Mouse (Mus musculus): ENCODE results near the gene Pigr. TPM values are rescaled to one million over a fixed set of nuclear protein-coding genes. Genes with fewer than 3 reads are reported as not detected.

Gene Pigr
- total and polyA plus RNA-seq, 3 experiments, result 3.1 TPM; not detected in 2

GRCm38 (mm10) chr1:130864741-130865140, 38.3 kb downstream of the Pigr start:
- intact Hi-C loops (cut with DNase I), result no loop called here
- H3K27me3 ChIP-seq (ENCODE audit: control insufficient read depth, insufficient read depth, low read length), result no peaks in the 10 kb centered on the region
- H3K4me3 ChIP-seq, result no peak overlapping the region
- H3K79me2 ChIP-seq (replicated peaks; ENCODE audit: control insufficient read depth, insufficient read depth, low read length), result no peaks in the 10 kb centered on the region
- 91% methylated on average over 5 of the region's 5 CpGs for WGBS
- H3K4me1 ChIP-seq (ENCODE audit: control insufficient read depth, insufficient read depth, low read length), result no peaks in the 10 kb centered on the region
- H3K27ac ChIP-seq, result no peak overlapping the region
- no peak overlapping the region for H3K9ac ChIP-seq (ENCODE audit: low read depth, low read length)
- H3K36me3 ChIP-seq (ENCODE audit: control insufficient read depth, insufficient read depth, low read length), result no peaks in the 10 kb centered on the region
- no peak for TF ChIP-seq CTCF (IDR thresholded peaks at IDR 0.05)
- no peak for TF ChIP-seq EP300 (IDR thresholded peaks at IDR 0.05; ENCODE audit: insufficient read depth, low read depth, low read length)
- TF ChIP-seq POLR2A (IDR thresholded peaks at IDR 0.05; ENCODE audit: insufficient read depth, low read depth, low read length), result no peak
- DNase-seq, result no peak

- no peak for TF ChIP-seq POLR2A (IDR thresholded peaks at IDR 0.05; ENCODE audit: insufficient read depth, low read depth, low read length)
- no peak for TF ChIP-seq EP300 (IDR thresholded peaks at IDR 0.05; ENCODE audit: insufficient read depth, low read depth, low read length)
- intact Hi-C loops (cut with DNase I), result no loop called here
- no peaks in the 10 kb centered on the region for H3K4me1 ChIP-seq (ENCODE audit: control insufficient read depth, insufficient read depth, low read length)
- no peaks in the 10 kb centered on the region for H3K79me2 ChIP-seq (replicated peaks; ENCODE audit: control insufficient read depth, insufficient read depth, low read length)
- H3K9ac ChIP-seq (ENCODE audit: low read depth, low read length), result no peak within 1 kb of the TSS
- H3K27me3 ChIP-seq (ENCODE audit: control insufficient read depth, insufficient read depth, low read length), result no peaks in the 10 kb centered on the region
- no peak for DNase-seq
- WGBS, result 81% methylated on average over 7 of the region's 7 CpGs
- no peaks in the 10 kb centered on the region for H3K36me3 ChIP-seq (ENCODE audit: control insufficient read depth, insufficient read depth, low read length)
- no peak within 1 kb of the TSS for H3K27ac ChIP-seq
- H3K4me3 ChIP-seq, result no peak within 1 kb of the TSS
Observed at GRCm38 (mm10) chr1:130865541-130866221, 39.2 kb downstream of the Pigr start, which contains the start of gene Fcmr. Gene Fcmr, plus strand, starts transcription at chr1:130865669.

- TF ChIP-seq CTCF (IDR thresholded peaks at IDR 0.05) (no peak), EP300 (IDR thresholded peaks at IDR 0.05; ENCODE audit: insufficient read depth, low read depth, low read length) (no peak), POLR2A (IDR thresholded peaks at IDR 0.05; ENCODE audit: insufficient read depth, low read depth, low read length) (no peak)
- WGBS, result 80% methylated on average over 2 of the region's 2 CpGs
- no peak for DNase-seq
- Histone ChIP-seq H3K4me3 (no peak overlapping the region), H3K27me3 (ENCODE audit: control insufficient read depth, insufficient read depth, low read length) (peaks cover 3% of the 10 kb centered on the region; the same call in 1 of the 2 replicates), H3K79me2 (replicated peaks; ENCODE audit: control insufficient read depth, insufficient read depth, low read length) (no peaks in the 10 kb centered on the region), H3K36me3 (ENCODE audit: control insufficient read depth, insufficient read depth, low read length) (no peaks in the 10 kb centered on the region), H3K9ac (ENCODE audit: low read depth, low read length) (no peak overlapping the region), H3K4me1 (ENCODE audit: control insufficient read depth, insufficient read depth, low read length) (no peaks in the 10 kb centered on the region), H3K27ac (no peak overlapping the region)
- intact Hi-C loops (cut with DNase I), result loop anchor here (10.0 kb wide), 1 partner anchor 282 kb away; the partner anchor contains the start of gene Eif2d
Observed at GRCm38 (mm10) chr1:130872912-130873311, 46.4 kb downstream of the Pigr start.

GRCm38 (mm10) chr1:130875139-130875538, 48.7 kb downstream of the Pigr start:
- Histone ChIP-seq H3K27ac (no peak overlapping the region), H3K9ac (ENCODE audit: low read depth, low read length) (no peak overlapping the region), H3K4me1 (ENCODE audit: control insufficient read depth, insufficient read depth, low read length) (no peaks in the 10 kb centered on the region), H3K27me3 (ENCODE audit: control insufficient read depth, insufficient read depth, low read length) (peaks cover 11% of the 10 kb centered on the region; the same call in 1 of the 2 replicates), H3K79me2 (replicated peaks; ENCODE audit: control insufficient read depth, insufficient read depth, low read length) (no peaks in the 10 kb centered on the region), H3K4me3 (no peak overlapping the region), H3K36me3 (ENCODE audit: control insufficient read depth, insufficient read depth, low read length) (no peaks in the 10 kb centered on the region)
- DNase-seq, result peak in 1 of 2 experiments; percentile 18
- TF ChIP-seq CTCF (IDR thresholded peaks at IDR 0.05), result peak; percentile 90
- TF ChIP-seq POLR2A (IDR thresholded peaks at IDR 0.05; ENCODE audit: insufficient read depth, low read depth, low read length), result no peak
- intact Hi-C loops (cut with DNase I), result loop anchor here (5.0 to 10.0 kb wide), 3 partner anchors 280 to 387 kb away; partner anchors contain the start of gene Eif2d
- 29% methylated on average over 3 of the region's 3 CpGs for WGBS

GRCm38 (mm10) chr1:130875910-130876309, 49.4 kb downstream of the Pigr start:
- Histone ChIP-seq H3K4me3 (no peak overlapping the region), H3K9ac (ENCODE audit: low read depth, low read length) (no peak overlapping the region), H3K27me3 (ENCODE audit: control insufficient read depth, insufficient read depth, low read length) (peaks cover 13% of the 10 kb centered on the region; the same call in 1 of the 2 replicates), H3K27ac (no peak overlapping the region), H3K4me1 (ENCODE audit: control insufficient read depth, insufficient read depth, low read length) (no peaks in the 10 kb centered on the region), H3K36me3 (ENCODE audit: control insufficient read depth, insufficient read depth, low read length) (no peaks in the 10 kb centered on the region), H3K79me2 (replicated peaks; ENCODE audit: control insufficient read depth, insufficient read depth, low read length) (no peaks in the 10 kb centered on the region)
- no peak for DNase-seq
- intact Hi-C loops (cut with DNase I), result loop anchor here (1.0 to 10.0 kb wide), 5 partner anchors 103 to 386 kb away; partner anchors contain the start of gene Eif2d
- TF ChIP-seq EP300 (IDR thresholded peaks at IDR 0.05; ENCODE audit: insufficient read depth, low read depth, low read length), result no peak
- TF ChIP-seq CTCF (IDR thresholded peaks at IDR 0.05), result no peak
- TF ChIP-seq POLR2A (IDR thresholded peaks at IDR 0.05; ENCODE audit: insufficient read depth, low read depth, low read length), result no peak
- 57% methylated on average over 3 of the region's 3 CpGs for WGBS

- Histone ChIP-seq H3K27me3 (ENCODE audit: control insufficient read depth, insufficient read depth, low read length) (peaks cover 14% of the 10 kb centered on the region; the same call in 1 of the 2 replicates), H3K27ac (no peak overlapping the region), H3K4me3 (no peak overlapping the region), H3K4me1 (ENCODE audit: control insufficient read depth, insufficient read depth, low read length) (no peaks in the 10 kb centered on the region), H3K9ac (ENCODE audit: low read depth, low read length) (no peak overlapping the region), H3K79me2 (replicated peaks; ENCODE audit: control insufficient read depth, insufficient read depth, low read length) (no peaks in the 10 kb centered on the region), H3K36me3 (ENCODE audit: control insufficient read depth, insufficient read depth, low read length) (no peaks in the 10 kb centered on the region)
- intact Hi-C loops (cut with DNase I), result loop anchor here (1.0 to 10.0 kb wide), 5 partner anchors 102 to 385 kb away; partner anchors contain the start of gene Eif2d
- TF ChIP-seq POLR2A (IDR thresholded peaks at IDR 0.05; ENCODE audit: insufficient read depth, low read depth, low read length), result no peak
- peak; percentile 92 for TF ChIP-seq CTCF (IDR thresholded peaks at IDR 0.05)
- 21% methylated on average over 3 of the region's 3 CpGs for WGBS
- no peak for DNase-seq
Observed at GRCm38 (mm10) chr1:130876931-130877509, 50.5 kb downstream of the Pigr start.
